Mouse (Mus musculus): ENCODE measurements at regions not wholly inside any gene's neighbourhood (a gene's known extent, or its start where the extent isn't known, plus 50 kb on each side); places are given as distances from the start of the nearest gene placed in this dataset.
A peak's percentile ranks its signal among the peaks of the same experiment; 100 is the strongest.

GRCm38 (mm10) chr3:56590071-56590470, 406.6 kb upstream of the Nbea start:
- DNase-seq: no peak

GRCm38 (mm10) chr3:56575422-56575821, 391.9 kb upstream of the Nbea start:
- no peak for DNase-seq

GRCm38 (mm10) chr3:56536178-56536577, 352.7 kb upstream of the Nbea start:
- peak; percentile 8 for DNase-seq

GRCm38 (mm10) chr3:56504445-56504844, 320.9 kb upstream of the Nbea start:
- no peak for DNase-seq

- no peak for DNase-seq
Observed at GRCm38 (mm10) chr3:56499301-56499700, 315.8 kb upstream of the Nbea start.

- no peak for DNase-seq
Observed at GRCm38 (mm10) chr3:56493937-56494336, 310.4 kb upstream of the Nbea start.

GRCm38 (mm10) chr3:56489154-56489553, 305.7 kb upstream of the Nbea start:
- DNase-seq: no peak

GRCm38 (mm10) chr3:56485550-56486400, 302.3 kb upstream of the Nbea start:
- DNase-seq: no peak

GRCm38 (mm10) chr3:56484096-56484495, 300.6 kb upstream of the Nbea start:
- no peak for DNase-seq

- no peak for DNase-seq
Observed at GRCm38 (mm10) chr3:56483370-56483769, 299.9 kb upstream of the Nbea start.

GRCm38 (mm10) chr3:56479529-56479928, 296.0 kb upstream of the Nbea start:
- DNase-seq: no peak

GRCm38 (mm10) chr3:56478544-56479140, 295.1 kb upstream of the Nbea start:
- no peak for DNase-seq

- DNase-seq: no peak
Observed at GRCm38 (mm10) chr3:56475529-56476527, 292.3 kb upstream of the Nbea start.

GRCm38 (mm10) chr3:56472651-56473050, 289.1 kb upstream of the Nbea start:
- no peak for DNase-seq

GRCm38 (mm10) chr3:56471823-56472222, 288.3 kb upstream of the Nbea start:
- DNase-seq: no peak

- no peak for DNase-seq
Observed at GRCm38 (mm10) chr3:56471185-56471584, 287.7 kb upstream of the Nbea start.

- no peak for DNase-seq
Observed at GRCm38 (mm10) chr3:56457625-56458024, 274.1 kb upstream of the Nbea start.

GRCm38 (mm10) chr3:56456317-56456716, 272.8 kb upstream of the Nbea start:
- no peak for DNase-seq

GRCm38 (mm10) chr3:56438900-56439299, 255.4 kb upstream of the Nbea start:
- DNase-seq: no peak

- DNase-seq: no peak
Observed at GRCm38 (mm10) chr3:56438020-56438747, 254.7 kb upstream of the Nbea start.

GRCm38 (mm10) chr3:56437058-56437457, 253.6 kb upstream of the Nbea start:
- DNase-seq: no peak

GRCm38 (mm10) chr3:56433495-56433894, 250.0 kb upstream of the Nbea start:
- DNase-seq: no peak

GRCm38 (mm10) chr3:56427201-56427600, 243.7 kb upstream of the Nbea start:
- no peak for DNase-seq

All from thymus, postnatal 4 days (tissue).